Mouse (Mus musculus): ENCODE data around the gene Cd82.

Cd82 gene

DNA sequence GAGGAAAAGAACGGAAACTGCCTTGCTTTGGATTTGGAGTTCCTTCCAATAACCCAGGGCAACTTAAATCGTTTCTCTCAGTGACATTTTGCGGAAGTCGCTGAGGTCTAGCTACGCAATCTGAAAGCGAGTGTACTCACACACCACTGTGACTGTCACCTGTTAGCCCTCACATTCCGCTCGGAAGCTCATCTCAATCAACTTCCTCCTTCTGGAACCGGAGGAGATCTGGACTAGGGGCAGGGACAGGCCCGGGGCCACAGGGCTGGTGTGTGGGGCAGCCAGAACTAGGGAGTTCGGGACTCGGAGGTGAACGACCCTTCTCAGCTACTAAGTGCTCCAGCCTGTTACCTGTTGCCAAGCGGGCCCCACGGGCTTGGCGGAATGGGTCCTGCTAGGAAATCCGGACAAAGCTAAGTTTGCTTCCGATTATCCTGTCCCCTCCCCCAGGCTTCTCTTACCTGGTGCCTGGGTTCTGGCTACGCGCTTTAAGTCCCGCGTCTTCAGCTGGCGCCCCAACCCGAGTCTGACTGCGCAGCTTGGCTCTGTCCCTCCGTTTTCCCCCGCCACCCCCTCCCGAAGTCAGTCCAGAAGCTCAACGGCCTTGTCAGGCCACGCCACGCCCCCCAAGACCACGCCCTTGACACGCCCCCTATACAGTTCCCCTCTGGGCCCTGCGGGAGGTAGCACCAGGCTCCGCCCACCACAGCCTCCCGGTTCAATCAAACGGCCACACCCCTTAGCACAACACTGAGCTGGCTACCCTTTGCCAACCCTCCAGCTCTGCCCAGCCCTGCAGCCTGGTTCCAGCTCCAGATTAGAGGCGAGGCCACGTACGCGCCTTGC lies 848 bp downstream of the Cd82 start:
- peak; percentile 100 for DNase-seq

DNA sequence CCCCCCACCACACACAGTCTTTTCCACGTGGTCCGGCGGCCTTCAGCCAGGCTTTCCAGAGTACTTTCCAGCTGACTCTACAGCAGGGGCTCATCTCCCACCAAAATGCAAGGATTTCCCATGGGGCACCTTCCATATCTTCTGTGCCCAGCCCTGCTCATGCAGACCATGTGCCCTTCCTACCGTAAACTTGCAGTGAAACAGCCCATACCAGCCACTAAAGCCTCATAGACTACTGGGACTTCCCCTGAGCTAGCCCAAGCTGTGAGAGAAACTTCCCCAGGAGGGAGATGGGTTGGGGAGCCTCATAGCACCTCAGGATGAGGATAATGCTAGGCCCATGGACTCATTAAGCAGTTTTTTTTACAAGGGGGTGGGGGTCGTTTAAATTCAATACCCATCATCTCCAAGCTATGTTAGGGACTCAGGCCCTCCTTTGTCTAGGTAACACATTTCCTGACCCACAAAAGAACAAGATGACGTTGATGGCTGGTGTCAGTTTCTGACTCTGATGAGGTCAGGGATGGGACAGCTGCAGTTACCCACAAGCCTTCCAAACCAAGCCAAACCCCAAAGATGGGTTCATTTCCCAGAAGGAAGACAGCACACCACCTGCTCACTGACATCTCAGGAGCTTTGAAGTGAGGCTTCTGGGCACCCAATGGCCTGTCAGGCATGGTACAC lies 2.0 kb downstream of the Cd82 start:
- DNase-seq, result no peak

DNA sequence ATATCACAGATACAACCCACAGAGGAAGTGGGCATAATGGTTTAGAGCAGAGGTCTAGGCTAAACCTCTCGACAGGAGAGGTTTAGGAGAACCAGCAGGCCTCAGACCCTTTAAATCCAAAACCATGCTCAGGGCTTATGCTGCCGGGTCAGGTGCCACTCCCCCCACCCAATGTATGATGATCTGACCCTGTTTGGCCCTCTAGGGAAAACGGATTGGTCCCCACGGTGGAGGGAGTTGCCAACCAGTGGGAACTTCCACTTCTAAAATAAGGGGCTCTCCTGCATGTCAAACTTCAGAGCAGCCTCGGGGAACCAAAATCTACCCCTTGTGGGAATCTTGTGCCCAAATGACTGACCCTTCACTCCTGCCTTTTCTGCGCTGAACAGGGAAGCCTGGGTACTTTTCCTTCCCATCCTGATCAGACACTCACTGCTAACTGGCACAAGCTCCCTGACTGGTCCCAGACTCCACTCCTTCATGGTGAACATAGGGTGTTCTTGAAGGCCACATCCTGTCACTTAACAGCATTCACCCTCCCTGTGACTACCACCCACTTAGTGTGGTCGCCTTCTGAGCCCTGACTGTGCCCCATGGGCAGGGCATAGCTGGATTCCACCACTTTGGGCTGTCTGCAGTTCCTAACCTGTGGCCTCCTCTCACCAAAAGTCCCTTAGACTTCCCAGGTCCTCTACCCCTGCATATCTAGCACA lies 3.6 kb downstream of the Cd82 start:
- no peak for DNase-seq

DNA sequence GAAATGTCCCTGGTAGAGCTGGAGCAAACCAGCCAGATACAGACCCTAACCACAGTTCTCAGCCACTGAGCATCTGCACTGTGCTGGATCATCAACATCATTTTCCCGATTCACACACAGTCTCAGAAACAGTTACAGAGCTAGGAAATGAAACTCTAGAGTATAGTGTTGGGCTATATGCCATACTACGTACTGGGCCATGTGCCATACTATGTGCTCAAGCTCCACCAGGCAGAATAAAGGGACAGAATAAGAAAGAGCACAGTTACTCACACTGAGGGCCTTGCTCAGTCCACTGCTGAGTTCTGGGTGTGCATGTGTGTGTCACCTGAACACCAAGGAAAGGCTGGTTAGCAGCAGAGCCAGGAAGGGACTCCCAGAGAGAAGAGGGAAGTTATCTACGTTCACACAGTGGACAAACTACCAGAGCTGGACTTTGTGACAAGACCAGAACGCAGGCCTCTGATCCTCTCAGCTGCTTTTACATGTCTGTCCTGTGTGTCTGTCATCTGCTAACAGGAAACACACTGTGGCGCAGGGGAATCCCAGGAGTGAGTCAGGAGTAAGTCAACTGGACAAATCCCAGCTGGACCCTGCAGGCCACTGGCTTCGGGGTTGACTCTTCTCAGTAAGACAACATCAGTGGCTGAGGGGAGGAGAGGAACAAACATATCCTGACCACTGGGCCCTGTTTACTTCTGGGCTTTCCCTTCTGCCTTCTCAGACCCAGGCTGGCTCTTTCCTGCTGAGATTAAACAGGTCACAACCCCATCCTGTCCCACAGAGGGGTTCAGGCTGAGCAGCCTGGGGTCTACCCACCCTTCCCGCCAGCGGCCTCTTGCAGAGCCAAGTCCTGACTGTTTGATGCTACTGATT lies 4.4 kb downstream of the Cd82 start:
- DNase-seq, result peak; percentile 67

DNA sequence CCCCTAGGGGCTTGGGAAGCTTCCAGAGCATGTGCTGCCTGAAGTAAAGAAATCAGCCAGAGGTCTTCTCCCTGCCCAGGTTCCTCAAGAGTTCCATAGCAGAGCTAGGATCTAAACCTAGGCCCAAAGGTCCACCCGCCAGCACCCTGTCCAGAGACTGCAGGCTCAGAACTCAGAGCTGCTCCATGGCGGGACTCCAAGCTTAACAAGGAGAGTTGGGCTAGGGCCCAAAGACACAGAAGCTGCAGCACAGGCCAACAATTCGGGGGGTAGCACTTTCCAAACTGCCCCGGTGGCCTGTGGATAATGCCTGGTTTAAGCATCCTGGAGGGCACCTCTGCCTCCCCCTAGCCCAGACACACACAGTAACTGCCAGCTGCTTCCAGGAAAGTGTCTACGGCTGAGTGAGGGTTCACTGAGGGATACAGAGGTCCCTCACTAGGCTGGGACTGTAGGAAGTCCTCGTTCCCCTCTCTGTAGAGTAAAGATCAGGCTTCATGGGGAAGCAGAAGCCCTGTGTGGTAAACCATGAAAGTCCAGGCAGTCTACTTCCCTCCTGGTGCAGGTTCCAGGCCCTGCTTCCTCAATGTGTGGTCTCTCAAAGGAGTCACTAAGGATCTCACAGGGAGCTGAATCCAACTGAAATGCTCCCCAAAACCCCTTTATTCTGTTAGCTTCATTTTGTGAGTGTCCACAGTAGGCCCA lies 5.4 kb downstream of the Cd82 start:
- peak; percentile 47 for DNase-seq

DNA sequence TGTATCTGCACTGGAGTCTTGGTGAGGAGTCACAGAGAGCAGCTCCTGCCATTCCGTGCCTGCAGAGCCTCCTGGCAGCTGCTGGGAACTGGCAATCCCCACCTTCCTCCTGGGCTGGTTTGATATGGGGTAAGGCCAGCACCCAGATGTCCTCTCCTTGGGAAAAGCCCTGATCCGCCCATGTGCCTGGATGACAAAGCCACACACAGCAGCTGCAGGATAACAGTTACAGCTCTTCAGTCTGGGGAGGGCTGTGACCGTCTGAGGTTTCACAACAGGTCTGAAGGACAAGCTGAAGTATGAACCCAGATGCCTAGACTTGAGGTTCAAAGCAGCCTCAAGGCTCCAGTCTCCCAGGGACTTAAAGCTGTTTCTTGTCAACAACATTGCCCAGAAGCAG lies 6.8 kb downstream of the Cd82 start:
- DNase-seq, result peak; percentile 76

DNA sequence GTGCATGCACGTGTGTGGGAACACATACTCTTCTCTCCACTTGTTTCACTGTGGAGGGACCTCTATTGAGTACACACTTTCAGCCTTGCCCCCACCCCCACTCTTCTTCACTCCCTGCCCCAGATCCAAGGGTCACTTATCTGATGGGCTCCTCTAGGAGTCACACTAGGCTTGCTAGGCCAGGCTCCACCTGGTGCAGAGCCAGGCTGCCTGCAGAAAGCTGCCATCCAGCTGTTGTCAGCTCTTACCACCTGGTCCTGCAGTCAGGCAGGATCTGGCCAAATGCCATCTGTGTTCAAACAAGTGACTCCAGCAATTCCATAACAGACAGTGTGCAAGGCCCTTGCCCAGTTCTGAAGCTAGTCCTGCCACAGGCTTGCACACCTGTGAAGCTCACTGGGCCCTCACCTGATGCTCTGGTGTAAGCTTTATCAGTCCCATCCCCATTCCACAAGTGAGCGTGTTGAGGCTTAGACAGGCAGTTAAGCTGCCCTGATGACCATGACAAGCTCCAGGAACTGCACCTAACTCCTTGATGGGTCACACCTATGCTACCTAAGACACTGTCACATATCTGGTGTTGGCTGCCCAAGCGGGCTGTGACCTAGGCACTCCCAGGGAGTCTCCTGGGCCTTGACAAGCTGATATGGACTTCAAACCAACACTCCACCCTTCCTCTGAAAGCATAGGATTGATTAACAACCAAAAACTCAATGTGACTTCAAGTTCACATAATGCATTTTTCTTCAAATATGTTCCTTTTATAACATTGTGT lies 7.9 kb downstream of the Cd82 start:
- DNase-seq, result peak; percentile 59

DNA sequence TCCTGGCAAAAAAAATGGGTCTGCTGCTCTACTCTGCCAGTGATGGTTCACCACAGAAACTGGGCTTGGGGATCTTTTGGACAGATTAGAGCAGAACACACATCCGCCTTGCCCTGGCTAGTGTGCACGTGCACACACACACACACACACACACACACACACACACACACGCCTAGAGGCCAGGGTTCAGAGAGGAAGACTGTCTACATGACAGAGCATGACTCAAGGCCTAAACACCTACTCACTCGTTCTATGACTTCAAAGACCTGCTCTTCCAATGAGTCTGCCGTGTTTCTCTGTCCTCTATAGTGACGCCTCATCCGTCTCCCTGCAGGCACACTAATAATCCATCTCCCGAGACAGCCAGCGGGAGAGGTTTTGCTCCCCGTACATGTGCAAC lies 8.6 kb downstream of the Cd82 start:
- no peak for DNase-seq

DNA sequence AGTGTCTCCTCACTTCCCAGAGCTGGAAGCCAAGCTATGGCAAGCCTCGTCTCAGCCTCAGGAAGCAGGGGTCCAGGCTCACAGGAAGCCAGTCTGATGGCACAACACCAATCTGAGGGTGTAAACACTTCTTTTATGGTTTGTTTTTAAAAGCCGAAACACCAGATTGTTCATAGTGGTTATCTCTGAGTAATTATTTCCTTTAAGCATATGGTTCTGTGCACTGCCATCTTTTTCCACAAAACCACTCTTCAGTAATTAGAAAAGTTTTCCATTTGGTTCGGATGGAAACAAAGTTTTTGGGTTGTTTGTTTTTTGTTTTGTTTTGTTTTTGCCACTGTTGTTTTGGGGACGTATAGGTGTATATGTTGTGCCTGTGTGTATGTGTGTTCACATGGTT lies 9.9 kb downstream of the Cd82 start:
- DNase-seq, result no peak

DNA sequence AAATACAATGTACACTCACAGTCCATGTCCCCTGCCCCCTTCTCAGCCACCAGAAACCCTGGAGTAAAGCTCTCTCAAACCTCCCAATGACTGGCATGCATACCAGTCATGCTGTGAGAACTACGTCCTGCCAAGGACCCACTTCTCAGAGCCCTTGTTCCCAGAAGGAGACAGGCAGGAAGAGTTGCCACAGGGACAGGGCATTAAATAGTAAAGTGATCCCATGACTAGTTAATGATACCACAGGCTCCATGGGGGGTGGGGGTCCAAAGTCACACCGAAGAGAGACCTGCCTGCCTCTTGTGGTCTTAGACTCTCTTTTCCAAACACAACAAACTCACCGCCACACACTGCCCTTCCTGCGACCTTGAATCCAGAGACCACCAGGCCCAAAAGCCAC lies 10.4 kb downstream of the Cd82 start:
- peak; percentile 40 for DNase-seq

DNA sequence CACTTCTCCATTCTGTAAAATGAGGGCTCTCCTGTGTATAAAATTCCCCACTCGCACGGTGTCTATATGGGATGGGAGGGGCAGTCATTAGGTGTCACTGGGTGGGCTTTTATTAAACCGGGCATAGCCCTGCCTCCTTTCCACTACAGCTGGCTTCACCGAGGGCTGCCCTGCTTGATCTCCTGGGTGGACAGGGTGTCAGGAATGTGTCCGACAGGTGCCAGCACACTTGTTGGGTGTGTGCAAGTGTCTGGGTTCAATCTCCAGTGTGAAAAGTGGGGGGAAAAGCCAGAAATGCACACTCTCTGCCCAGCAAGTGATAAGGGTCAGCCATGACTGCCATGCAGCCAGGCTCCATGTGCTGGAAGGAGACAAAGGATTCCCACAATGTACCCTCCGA lies 10.9 kb downstream of the Cd82 start:
- DNase-seq, result no peak

DNA sequence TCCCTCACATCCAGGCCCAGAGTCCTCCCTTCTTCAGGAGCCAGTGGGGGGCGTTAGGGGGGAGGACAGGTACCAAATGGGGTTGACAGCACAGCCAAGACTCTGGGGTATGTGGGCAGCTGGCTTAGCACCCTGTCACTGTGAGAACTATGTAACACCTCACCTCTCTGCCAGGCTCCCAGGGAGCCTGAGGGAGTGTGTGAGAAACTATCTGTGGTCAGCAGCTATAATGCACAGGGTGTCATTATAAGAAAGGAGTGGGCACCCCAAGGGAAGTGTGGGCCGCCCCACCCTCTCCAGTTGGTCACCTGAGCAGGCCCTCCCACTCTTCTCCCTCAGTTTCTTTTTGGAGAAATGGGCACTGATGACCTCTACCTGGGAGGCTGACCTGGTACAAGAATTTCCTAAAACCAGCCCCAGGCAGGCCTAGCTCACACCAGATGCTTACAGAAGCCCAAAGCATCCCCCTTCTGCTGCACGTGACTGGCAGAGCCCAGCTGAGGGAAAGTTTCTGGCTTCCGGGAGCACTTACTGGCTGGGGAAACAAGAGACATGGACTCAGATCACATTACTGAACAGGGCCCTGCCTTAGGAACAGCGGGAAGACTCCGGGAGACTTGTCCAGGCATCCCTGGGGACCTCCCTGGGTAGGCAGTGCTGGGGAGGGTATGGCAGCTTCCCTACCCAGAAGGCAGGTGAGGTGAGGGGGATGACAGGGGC lies 11.6 kb downstream of the Cd82 start:
- no peak for DNase-seq

DNA sequence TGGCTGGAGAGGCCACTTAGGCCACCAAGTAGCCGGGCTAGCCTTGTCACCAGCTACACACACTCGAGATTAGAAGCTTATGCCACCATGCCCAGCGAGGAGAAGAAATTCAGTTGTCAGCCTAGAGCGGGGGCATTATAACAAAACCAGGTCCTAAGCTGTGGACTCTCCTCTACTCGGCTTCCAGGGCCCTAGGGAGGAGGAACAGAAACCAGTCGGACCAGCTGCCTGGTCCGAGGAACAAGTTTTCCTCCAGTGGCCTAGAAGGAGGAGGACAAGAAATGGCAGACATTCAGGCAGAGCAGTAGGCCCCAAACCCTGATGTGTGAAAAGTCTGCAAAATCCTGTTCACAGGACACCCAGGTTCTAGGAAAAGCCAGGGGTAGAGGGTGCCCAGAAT lies 12.2 kb downstream of the Cd82 start:
- peak; percentile 36 for DNase-seq

DNA sequence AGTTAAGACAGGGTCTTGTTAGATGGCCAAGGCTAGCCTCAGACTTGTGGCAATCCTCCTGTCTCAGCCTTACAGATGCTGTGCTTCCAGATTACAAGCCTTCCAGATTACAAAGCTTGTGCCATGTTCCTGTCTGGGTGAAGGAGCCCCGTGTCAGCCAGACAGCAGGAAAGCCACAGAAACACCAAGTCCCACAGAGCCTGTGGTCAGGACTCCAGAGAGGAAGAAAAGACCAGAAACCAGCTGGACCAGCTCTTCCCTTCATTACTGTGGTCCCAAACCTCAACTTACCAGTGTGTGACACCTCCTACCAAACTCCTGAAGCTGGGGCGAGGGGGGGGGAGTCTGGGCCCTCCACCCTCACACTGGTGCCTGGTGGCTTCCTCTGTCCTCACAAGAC lies 13.3 kb downstream of the Cd82 start:
- no peak for DNase-seq

DNA sequence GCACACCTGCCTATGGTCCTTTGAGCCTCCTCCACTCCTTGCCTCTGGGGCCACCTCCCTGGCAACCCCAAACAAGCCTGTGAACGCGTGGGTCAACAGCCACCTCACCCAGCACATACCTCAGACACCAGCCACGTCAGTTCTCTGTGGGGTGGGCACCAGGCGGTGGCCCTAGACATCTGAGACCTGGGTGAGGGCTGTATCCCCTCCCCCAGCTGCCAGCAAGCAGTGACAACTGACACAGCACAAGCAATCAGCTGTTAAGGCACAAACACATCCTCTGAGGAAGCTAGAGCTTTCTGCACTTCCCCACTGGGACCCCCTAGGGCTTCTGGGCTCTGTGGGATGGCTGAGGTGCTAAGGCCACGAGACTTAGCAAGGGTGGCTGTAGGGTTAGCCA lies 14.2 kb downstream of the Cd82 start:
- DNase-seq, result no peak

DNA sequence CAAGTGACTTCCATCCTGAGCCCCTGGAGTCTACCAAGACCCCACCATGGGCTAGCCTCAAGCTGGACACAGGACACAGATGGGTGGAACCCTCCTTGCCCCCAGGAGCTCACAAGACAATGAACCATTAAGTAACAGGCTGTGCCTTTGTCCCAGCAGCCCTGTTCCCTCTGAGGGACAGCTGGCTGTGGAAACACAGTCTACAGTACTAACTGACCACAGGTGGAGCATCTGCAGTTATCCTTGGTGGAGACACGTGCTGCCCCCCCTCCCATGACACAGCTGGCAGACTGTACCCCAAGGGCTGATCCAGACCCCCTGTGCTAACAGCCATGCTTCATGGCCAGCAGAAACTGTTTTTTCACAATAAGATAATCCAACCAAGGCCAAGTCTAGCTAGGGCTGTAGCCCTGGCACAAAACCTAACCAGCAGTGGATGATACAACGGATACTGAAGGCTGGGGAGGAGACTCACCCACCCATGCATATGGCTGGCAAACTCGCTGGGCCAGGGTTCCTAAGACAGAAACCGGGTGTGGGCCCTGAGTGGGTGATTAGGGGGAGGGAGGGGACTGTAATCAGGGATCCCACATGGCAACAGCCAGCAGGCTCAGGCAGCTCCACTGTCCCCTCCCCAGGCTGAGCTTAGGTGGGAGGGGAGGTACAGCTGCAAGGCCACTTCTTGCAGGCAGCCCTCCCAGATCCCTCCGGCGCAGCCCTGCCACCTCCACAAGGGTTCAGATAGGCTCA lies 15.3 kb downstream of the Cd82 start:
- DNase-seq, result no peak

DNA sequence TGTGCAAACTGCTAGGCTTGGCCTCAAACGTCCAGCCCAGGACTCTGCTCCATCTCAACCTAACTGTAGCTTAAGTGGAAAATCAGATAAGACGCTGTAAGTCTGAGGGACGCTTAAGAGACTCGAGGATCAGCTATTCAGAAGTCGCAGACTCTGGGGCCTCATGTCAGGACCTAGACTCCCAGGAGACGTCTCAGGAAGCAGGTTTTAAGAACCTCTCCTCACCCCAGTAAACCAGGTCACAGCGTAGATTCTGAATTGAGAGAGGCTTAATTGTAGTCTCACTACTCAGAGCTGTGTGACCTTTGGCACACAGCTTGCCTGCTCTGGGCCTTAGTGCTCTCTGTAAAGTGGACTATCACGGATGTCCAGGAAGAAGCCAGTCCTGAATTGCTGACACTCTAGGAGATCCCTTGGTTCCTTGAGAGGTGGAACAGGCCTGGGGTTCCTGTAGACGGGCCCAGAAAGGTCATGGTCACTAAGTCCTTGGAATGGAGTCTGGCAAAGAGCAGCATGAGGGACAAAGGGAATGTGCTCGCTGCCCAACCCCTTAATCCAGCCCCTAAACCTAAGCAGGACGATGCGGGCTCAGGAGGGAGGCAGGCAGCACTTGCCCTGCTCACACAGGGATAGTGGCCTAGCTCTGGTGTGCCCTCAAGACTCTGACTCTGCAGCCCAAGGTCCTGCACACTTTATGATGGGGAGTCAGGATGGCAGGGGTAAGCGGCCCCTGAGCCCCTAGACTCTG lies 16.2 kb downstream of the Cd82 start:
- DNase-seq, result no peak

DNA sequence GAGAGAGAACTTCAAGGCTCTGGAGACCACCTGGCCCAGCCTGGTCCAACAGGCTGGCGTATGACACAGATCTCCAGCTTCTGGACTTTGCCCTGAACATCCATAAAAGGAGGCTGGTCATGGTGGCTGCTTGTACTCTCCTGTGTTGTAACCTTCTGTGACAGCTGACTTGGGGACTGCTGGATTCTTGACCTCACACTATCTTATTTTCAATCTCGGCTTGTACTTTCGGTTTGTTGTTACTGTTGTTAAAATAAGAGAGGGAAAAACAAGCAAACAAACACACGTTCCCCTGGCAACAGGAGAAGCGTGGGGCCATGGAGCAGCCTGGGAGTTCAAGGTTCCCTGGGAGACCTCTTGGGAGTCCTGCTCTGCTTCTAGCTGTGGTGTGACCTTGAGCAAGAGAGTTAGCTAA lies 17.7 kb downstream of the Cd82 start:
- peak; percentile 39 for DNase-seq

DNA sequence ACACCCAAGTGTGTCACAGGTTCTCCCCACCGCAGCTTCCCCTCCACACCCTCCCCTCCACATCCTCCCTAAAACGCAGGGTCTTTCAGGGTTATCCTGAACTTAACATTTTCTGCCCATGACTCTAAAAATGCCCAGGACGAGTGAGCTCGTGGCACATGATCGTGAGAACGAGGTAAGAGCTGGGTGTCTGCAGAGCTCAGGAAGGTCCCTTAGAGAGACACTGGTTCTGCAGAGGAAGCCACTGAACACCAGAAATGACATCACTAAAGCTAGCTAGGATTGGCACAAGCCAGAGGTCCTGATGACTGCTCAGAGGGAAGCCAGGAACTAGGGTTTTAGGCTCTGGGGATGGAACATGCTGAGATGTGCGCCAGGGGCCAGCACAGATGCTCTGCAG lies 18.7 kb downstream of the Cd82 start:
- DNase-seq, result no peak

Data from lung, postnatal 36 days (tissue).